Mouse (Mus musculus) liver, adult 2 months (tissue): ENCODE data around the gene Trak2. TPM values are rescaled to one million over a fixed set of nuclear protein-coding genes. Genes with fewer than 3 reads are reported as not detected.

Source experiments
- DNase-seq: peaks from one replicate; pipeline ENCODE4 v3.0.0-alpha.2; 2011; ENCODE audit warnings: low read depth, low spot score; ENCODE audit errors: extremely low read depth
- H3K27ac ChIP-seq: fragments of 200-500 bp; replicated peaks from 2 replicates; pipeline ENCODE4 v1.5.1; 2012; ENCODE audit warnings: low read depth, mild to moderate bottlenecking, control low read depth, inconsistent platforms, low read length; ENCODE audit not compliant: insufficient read depth
- H3K27me3 ChIP-seq: fragments of 200-500 bp; 2 replicates; pipeline ENCODE4 v1.6.1; 2012; ENCODE audit warnings: mild to moderate bottlenecking, moderate library complexity, low read length, inconsistent platforms; ENCODE audit not compliant: control insufficient read depth, insufficient read depth
- H3K36me3 ChIP-seq: fragments of 200-500 bp; 2 replicates; pipeline ENCODE4 v1.6.1; 2012; ENCODE audit warnings: low read length, inconsistent platforms; ENCODE audit not compliant: control insufficient read depth, insufficient read depth
- H3K4me1 ChIP-seq: fragments of 200-500 bp; 2 replicates; pipeline ENCODE4 v1.6.1; 2011; ENCODE audit warnings: low read length; ENCODE audit not compliant: control insufficient read depth, insufficient read depth
- H3K4me3 ChIP-seq: fragments of 200-500 bp; 2 replicates; pipeline ENCODE4 v1.5.1; 2011; ENCODE audit warnings: low read depth, mild to moderate bottlenecking, control low read depth, low read length, moderate library complexity; ENCODE audit not compliant: insufficient read depth
- H3K79me2 ChIP-seq: fragments of 200-500 bp; 2 replicates; pipeline ENCODE4 v1.6.1; 2012; ENCODE audit warnings: inconsistent platforms, mild to moderate bottlenecking, low read length, moderate library complexity; ENCODE audit not compliant: control insufficient read depth, insufficient read depth
- H3K9ac ChIP-seq: fragments of 200-500 bp; 2 replicates; pipeline ENCODE4 v1.6.1; 2012; ENCODE audit warnings: low read depth, mild to moderate bottlenecking, control low read depth, inconsistent platforms, low read length
- CTCF ChIP-seq: fragments of 200-500 bp; IDR thresholded peaks from 2 replicates; pipeline ENCODE4 v1.5.1; 2011; ENCODE audit warnings: low read depth, low read length, control low read depth
- POLR2A ChIP-seq: fragments of 200-500 bp; IDR thresholded peaks from 2 replicates; pipeline ENCODE4 v1.6.1; 2011; ENCODE audit warnings: low read length, control low read depth; ENCODE audit not compliant: insufficient read depth; ENCODE audit errors: extremely low read depth
- WGBS: fragments of 180-500 bp; shearing (Covaris S2); methylation state at CpG from one replicate; pipeline ENCODE4 v1.1.7; 2018; 5-methylcytosine and 5-hydroxymethylcytosine counted together
- polyA plus RNA-seq: library from polyadenylated mRNA; depleted of rRNA; stranded (reverse); fragments of >200 nt; gene quantifications from 2 replicates; pipeline ENCODE4 v1.2.3, GENCODE M21; 2012
- total RNA-seq: library from RNA; depleted of rRNA; stranded (reverse); fragments of >200 nt; gene quantifications from 2 replicates; pipeline ENCODE4 v1.2.3, GENCODE M21; 2014

Trak2 gene
- total and polyA plus RNA-seq, 2 experiments, result 8.6 to 9.7 TPM

GRCm38 (mm10) chr1:58984586-58984985 is 11.4 kb upstream of the Trak2 start:
- Histone ChIP-seq H3K27me3 (no peaks in the 10 kb centered on the region), H3K36me3 (peaks cover 59% of the 10 kb centered on the region), H3K9ac (no peak overlapping the region), H3K4me3 (no peak overlapping the region), H3K4me1 (no peaks in the 10 kb centered on the region), H3K27ac (no peak overlapping the region), H3K79me2 (no peaks in the 10 kb centered on the region; the same call in 1 of the 2 replicates)
- TF ChIP-seq POLR2A (no peak), CTCF (no peak)
- 93% methylated on average over 5 of the region's 5 CpGs for WGBS
- no peak for DNase-seq

DNA sequence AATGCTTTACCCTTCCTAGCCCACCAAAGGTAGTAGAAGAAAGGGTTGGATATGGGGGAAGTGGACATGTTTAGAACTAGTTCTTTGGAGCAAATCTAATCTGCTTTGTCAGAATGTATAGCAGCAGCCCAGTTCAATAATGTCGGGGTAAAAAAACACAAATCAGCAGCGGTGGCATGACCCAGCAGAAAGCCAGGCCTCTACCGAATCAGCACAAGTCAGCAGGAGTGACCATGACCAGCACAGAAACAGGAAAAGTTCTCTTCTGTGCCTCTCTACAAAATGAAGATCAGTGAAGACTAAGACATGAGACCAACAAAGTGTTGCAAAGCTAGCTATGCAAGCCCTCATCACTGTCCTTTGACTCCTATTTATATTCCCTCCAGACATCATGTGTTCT is 9.0 kb upstream of the Trak2 start:
- 89% methylated on average over 3 of the region's 3 CpGs for WGBS
- Histone ChIP-seq H3K9ac (no peak overlapping the region), H3K4me3 (no peak overlapping the region), H3K79me2 (no peaks in the 10 kb centered on the region; the same call in 1 of the 2 replicates), H3K36me3 (peaks cover 57% of the 10 kb centered on the region), H3K4me1 (no peaks in the 10 kb centered on the region), H3K27ac (no peak overlapping the region), H3K27me3 (no peaks in the 10 kb centered on the region)
- no peak for DNase-seq
- TF ChIP-seq POLR2A (no peak), CTCF (no peak)

DNA sequence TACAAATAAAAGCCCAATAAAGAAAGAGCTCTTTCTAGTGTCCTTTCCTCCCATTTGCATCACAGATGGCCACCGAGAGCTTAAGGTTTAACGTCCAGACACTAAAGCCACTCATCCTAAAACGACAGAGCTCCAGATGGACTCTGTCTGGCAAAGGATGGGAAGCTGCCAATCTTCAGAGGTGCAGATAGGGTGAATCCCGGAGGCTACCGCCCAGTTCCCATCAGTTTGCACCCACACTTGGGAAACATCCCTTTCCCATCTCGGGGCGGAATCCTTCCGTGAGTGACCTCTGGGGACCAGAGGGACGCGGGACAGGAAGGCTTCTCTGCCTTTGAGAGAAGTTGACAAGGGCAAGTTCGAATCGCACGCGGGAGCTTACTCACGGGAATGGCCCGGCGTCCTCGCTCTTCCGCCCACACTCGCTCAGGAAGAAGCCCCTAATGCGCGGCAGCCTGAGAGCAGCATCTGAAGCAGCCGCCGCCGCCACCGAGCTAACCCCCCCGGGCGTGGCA is 322 bp downstream of the Trak2 start:
- H3K27me3 ChIP-seq, result no peaks in the 10 kb centered on the region
- H3K36me3 ChIP-seq, result peaks cover 6% of the 10 kb centered on the region; the same call in 1 of the 2 replicates
- peak; percentile 81 for DNase-seq
- peak overlapping the region; percentile 82 for H3K27ac ChIP-seq
- WGBS, result under 1% methylated on average over 28 of the region's 28 CpGs
- peak overlapping the region; percentile 92 for H3K4me3 ChIP-seq
- peaks cover 7% of the 10 kb centered on the region; the same call in 1 of the 2 replicates for H3K79me2 ChIP-seq
- H3K9ac ChIP-seq, result peak overlapping the region; percentile 82
- peaks cover 2% of the 10 kb centered on the region for H3K4me1 ChIP-seq
- TF ChIP-seq CTCF (no peak), POLR2A (no peak)

- H3K4me3 ChIP-seq, result no peak overlapping the region
- 85% methylated on average over 6 of the region's 6 CpGs for WGBS
- H3K36me3 ChIP-seq, result no peaks in the 10 kb centered on the region
- H3K27ac ChIP-seq, result no peak overlapping the region
- DNase-seq, result no peak
- H3K4me1 ChIP-seq, result peaks cover 2% of the 10 kb centered on the region
- H3K27me3 ChIP-seq, result no peaks in the 10 kb centered on the region
- peaks cover 13% of the 10 kb centered on the region; the same call in 1 of the 2 replicates for H3K79me2 ChIP-seq
- no peak overlapping the region for H3K9ac ChIP-seq
- no peak for TF ChIP-seq POLR2A
- no peak for TF ChIP-seq CTCF
Measured at GRCm38 (mm10) chr1:58971097-58971496, 2.1 kb downstream of the Trak2 start.

GRCm38 (mm10) chr1:58970054-58970453 is 3.2 kb downstream of the Trak2 start:
- Histone ChIP-seq H3K4me1 (peaks cover 2% of the 10 kb centered on the region), H3K4me3 (no peak overlapping the region), H3K79me2 (peaks cover 13% of the 10 kb centered on the region; the same call in 1 of the 2 replicates), H3K27ac (peak overlapping the region; percentile 35), H3K36me3 (no peaks in the 10 kb centered on the region), H3K9ac (0 out of 2 replicates have a peak overlapping the region, but pooled peaks have one; percentile 19), H3K27me3 (no peaks in the 10 kb centered on the region)
- no peak for TF ChIP-seq POLR2A
- TF ChIP-seq CTCF, result no peak
- peak; percentile 70 for DNase-seq
- 34% methylated on average over 5 of the region's 5 CpGs for WGBS

DNA sequence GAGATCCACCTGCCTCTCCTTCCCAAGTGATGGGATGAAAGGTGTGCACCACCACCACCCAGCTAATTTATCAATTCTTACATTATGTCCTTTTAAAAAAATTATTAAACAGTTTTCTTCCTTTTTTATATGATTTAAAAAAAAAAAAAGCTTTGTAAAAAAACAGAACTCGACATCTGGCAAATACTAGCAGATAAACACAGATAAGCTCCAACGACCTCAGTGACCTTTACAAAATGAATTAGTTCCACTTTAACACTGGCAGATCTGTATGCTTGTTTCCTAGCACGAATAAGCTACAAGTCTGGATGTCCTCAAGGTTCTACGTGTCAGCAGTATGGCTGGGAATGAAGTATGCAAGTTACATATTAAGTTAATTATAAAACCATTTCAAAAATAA is 5.7 kb downstream of the Trak2 start:
- H3K4me3 ChIP-seq, result no peak overlapping the region
- H3K9ac ChIP-seq, result no peak overlapping the region
- H3K79me2 ChIP-seq, result peaks cover 22% of the 10 kb centered on the region; the same call in 1 of the 2 replicates
- TF ChIP-seq POLR2A, result no peak
- no peak for TF ChIP-seq CTCF
- peak; percentile 55 for DNase-seq
- H3K36me3 ChIP-seq, result no peaks in the 10 kb centered on the region
- WGBS, result 7% methylated on average over 4 of the region's 4 CpGs
- H3K27ac ChIP-seq, result no peak overlapping the region
- peaks cover 2% of the 10 kb centered on the region for H3K4me1 ChIP-seq
- no peaks in the 10 kb centered on the region for H3K27me3 ChIP-seq
